Mouse (Mus musculus): ENCODE measurements at regions not wholly inside any gene's neighbourhood (a gene's known extent, or its start where the extent isn't known, plus 50 kb on each side); places are given as distances from the start of the nearest gene placed in this dataset.

- Histone ChIP-seq H3K4me2 (ENCODE audit: low read depth) (no peak overlapping the region), H3K79me2 (ENCODE audit: control insufficient read depth, insufficient read depth) (no peaks in the 10 kb centered on the region), H3K27me3 (ENCODE audit: control insufficient read depth, insufficient read depth, insufficient read length) (no peaks in the 10 kb centered on the region), H3K36me3 (ENCODE audit: control insufficient read depth, insufficient read depth) (peaks cover 8% of the 10 kb centered on the region), H3ac (ENCODE audit: control insufficient read depth, insufficient read length) (no peak overlapping the region), H3K4me3 (no peak overlapping the region)
- no peak for TF ChIP-seq POLR2A (IDR thresholded peaks at IDR 0.05; ENCODE audit: insufficient read length, low read depth)
- no peak for TF ChIP-seq REST (IDR thresholded peaks at IDR 0.05; ENCODE audit: insufficient read depth, insufficient read length)
- TF ChIP-seq TCF12 (IDR thresholded peaks at IDR 0.05; ENCODE audit: insufficient read depth, poor library complexity, severe bottlenecking), result no peak
These were observed 1293.0 kb upstream of the A1bg start for GRCm38 (mm10) chr15:62215616-62216398.

GRCm38 (mm10) chr15:62214300-62214699 is 1291.5 kb upstream of the A1bg start:
- Histone ChIP-seq H3K4me2 (ENCODE audit: low read depth) (no peak overlapping the region), H3K36me3 (ENCODE audit: control insufficient read depth, insufficient read depth) (peaks cover 8% of the 10 kb centered on the region), H3K4me3 (no peak overlapping the region), H3ac (ENCODE audit: control insufficient read depth, insufficient read length) (no peak overlapping the region), H3K27me3 (ENCODE audit: control insufficient read depth, insufficient read depth, insufficient read length) (no peaks in the 10 kb centered on the region), H3K79me2 (ENCODE audit: control insufficient read depth, insufficient read depth) (no peaks in the 10 kb centered on the region)
- TF ChIP-seq MYOD1 (IDR thresholded peaks at IDR 0.05; ENCODE audit: control insufficient read depth in 1 of 3, insufficient read length in 2 of 3, low read depth in 2 of 3) (no peak), SRF (IDR thresholded peaks at IDR 0.05; ENCODE audit: control insufficient read depth, insufficient read length, low read depth) (no peak), POLR2A (IDR thresholded peaks at IDR 0.05; ENCODE audit: insufficient read length, low read depth) (no peak), MAX (IDR thresholded peaks at IDR 0.05; ENCODE audit: low read depth) (no peak), E2F4 (IDR thresholded peaks at IDR 0.05; ENCODE audit: insufficient read depth) (no peak), MYOG (IDR thresholded peaks at IDR 0.05; ENCODE audit: control insufficient read depth in 1 of 3, insufficient read depth in 1 of 3, insufficient read length in 2 of 3, low read depth in 2 of 3) (no peak), TCF3 (IDR thresholded peaks at IDR 0.05; ENCODE audit: insufficient read length, low read depth) (no peak), REST (IDR thresholded peaks at IDR 0.05; ENCODE audit: insufficient read depth, insufficient read length) (no peak), POLR2AphosphoS2 (IDR thresholded peaks at IDR 0.05; ENCODE audit: insufficient read length, low read depth) (no peak), TCF12 (IDR thresholded peaks at IDR 0.05; ENCODE audit: insufficient read depth, poor library complexity, severe bottlenecking) (no peak), CEBPB (IDR thresholded peaks at IDR 0.05; ENCODE audit: insufficient read depth, poor library complexity, severe bottlenecking) (no peak), USF1 (IDR thresholded peaks at IDR 0.05; ENCODE audit: low read depth) (no peak)

GRCm38 (mm10) chr15:62212283-62212910 is 1289.6 kb upstream of the A1bg start:
- Histone ChIP-seq H3K79me2 (ENCODE audit: control insufficient read depth, insufficient read depth) (peaks cover 8% of the 10 kb centered on the region), H3K4me2 (ENCODE audit: low read depth) (no peak overlapping the region), H3K4me3 (no peak overlapping the region), H3K27me3 (ENCODE audit: control insufficient read depth, insufficient read depth, insufficient read length) (no peaks in the 10 kb centered on the region), H3ac (ENCODE audit: control insufficient read depth, insufficient read length) (no peak overlapping the region), H3K36me3 (ENCODE audit: control insufficient read depth, insufficient read depth) (peaks cover 19% of the 10 kb centered on the region)
- TF ChIP-seq TCF3 (IDR thresholded peaks at IDR 0.05; ENCODE audit: insufficient read length, low read depth) (peak; percentile 95), USF1 (IDR thresholded peaks at IDR 0.05; ENCODE audit: low read depth) (no peak), CEBPB (IDR thresholded peaks at IDR 0.05; ENCODE audit: insufficient read depth, poor library complexity, severe bottlenecking) (no peak), POLR2A (IDR thresholded peaks at IDR 0.05; ENCODE audit: insufficient read length, low read depth) (no peak), MYOD1 (IDR thresholded peaks at IDR 0.05; ENCODE audit: control insufficient read depth in 1 of 3, insufficient read length in 2 of 3, low read depth in 2 of 3) (peak in 2 of 3 experiments; percentile 77 to 98), MAX (IDR thresholded peaks at IDR 0.05; ENCODE audit: low read depth) (no peak), REST (IDR thresholded peaks at IDR 0.05; ENCODE audit: insufficient read depth, insufficient read length) (no peak), POLR2AphosphoS2 (IDR thresholded peaks at IDR 0.05; ENCODE audit: insufficient read length, low read depth) (no peak), SRF (IDR thresholded peaks at IDR 0.05; ENCODE audit: control insufficient read depth, insufficient read length, low read depth) (no peak), MYOG (IDR thresholded peaks at IDR 0.05; ENCODE audit: control insufficient read depth in 1 of 3, insufficient read depth in 1 of 3, insufficient read length in 2 of 3, low read depth in 2 of 3) (peak; percentile 68 to 98 (median 93)), TCF12 (IDR thresholded peaks at IDR 0.05; ENCODE audit: insufficient read depth, poor library complexity, severe bottlenecking) (peak; percentile 91), E2F4 (IDR thresholded peaks at IDR 0.05; ENCODE audit: insufficient read depth) (no peak)

GRCm38 (mm10) chr15:62209881-62210481 is 1287.2 kb upstream of the A1bg start:
- Histone ChIP-seq H3ac (ENCODE audit: control insufficient read depth, insufficient read length) (no peak overlapping the region), H3K36me3 (ENCODE audit: control insufficient read depth, insufficient read depth) (peaks cover 11% of the 10 kb centered on the region), H3K4me2 (ENCODE audit: low read depth) (no peak overlapping the region), H3K27me3 (ENCODE audit: control insufficient read depth, insufficient read depth, insufficient read length) (no peaks in the 10 kb centered on the region), H3K79me2 (ENCODE audit: control insufficient read depth, insufficient read depth) (peaks cover 8% of the 10 kb centered on the region), H3K4me3 (no peak overlapping the region)
- TF ChIP-seq USF1 (IDR thresholded peaks at IDR 0.05; ENCODE audit: low read depth), result no peak
- TF ChIP-seq REST (IDR thresholded peaks at IDR 0.05; ENCODE audit: insufficient read depth, insufficient read length), result no peak
- TF ChIP-seq TCF3 (IDR thresholded peaks at IDR 0.05; ENCODE audit: insufficient read length, low read depth), result no peak
- no peak for TF ChIP-seq MYOG (IDR thresholded peaks at IDR 0.05; ENCODE audit: control insufficient read depth in 1 of 3, insufficient read depth in 1 of 3, insufficient read length in 2 of 3, low read depth in 2 of 3)
